Mouse (Mus musculus): ENCODE measurements around the gene Celf2. TPM values are rescaled to one million over a fixed set of nuclear protein-coding genes. Genes with fewer than 3 reads are reported as not detected.

Celf2 gene
- polyA plus RNA-seq, 1 experiment from 2014 or later = 13.9 TPM

DNA sequence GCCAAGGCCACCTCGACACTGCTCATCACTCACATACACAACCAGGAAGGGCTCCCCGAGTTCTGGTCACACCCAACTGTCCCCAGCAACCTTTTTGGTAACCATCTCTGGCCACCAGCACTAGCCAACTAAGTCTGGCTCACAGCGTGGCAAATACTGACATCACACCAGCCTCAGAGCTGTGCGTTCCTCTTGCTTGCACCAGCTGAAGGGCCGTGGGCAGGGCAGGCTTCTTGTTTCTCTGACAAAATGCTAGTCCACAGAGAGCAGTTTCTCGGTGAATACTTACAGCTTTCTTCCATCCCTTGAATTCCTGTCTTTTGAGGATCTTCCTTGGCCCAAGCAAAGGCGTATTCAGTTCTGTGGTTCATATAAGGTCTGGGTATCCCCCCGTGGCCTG is 565.7 kb downstream of the Celf2 start:
- Histone ChIP-seq H3K9me3 (replicated peaks; ENCODE audit: low read length) (no peaks in the 10 kb centered on the region), H3K4me3 (replicated peaks; ENCODE audit: low read depth, low read length) (no peak overlapping the region), H3K9ac (ENCODE audit: low read depth, low read length) (no peak overlapping the region), H3K27me3 (ENCODE audit: insufficient read depth, low read length) (no peaks in the 10 kb centered on the region), H3K27ac (no peak overlapping the region), H3K36me3 (ENCODE audit: insufficient read depth, low read length) (no peaks in the 10 kb centered on the region), H3K4me2 (ENCODE audit: low read length) (no peak overlapping the region), H3K4me1 (replicated peaks; ENCODE audit: insufficient read depth, low read length) (no peaks in the 10 kb centered on the region)
- 80% methylated on average over 8 of the region's 8 CpGs for WGBS
- DNase-seq (ENCODE audit: low spot score) (no peak), ATAC-seq (replicated peaks; ENCODE audit: low FRiP score, low read depth) (no peak)
- no peak for TF ChIP-seq CTCF (IDR thresholded peaks at IDR 0.05; ENCODE audit: low read depth)

- no peak for TF ChIP-seq CTCF (IDR thresholded peaks at IDR 0.05; ENCODE audit: low read depth)
- peak; percentile 10 for DNase-seq (ENCODE audit: low spot score)
Measured at GRCm38 (mm10) chr2:6942635-6943390, 566.5 kb downstream of the Celf2 start.

DNA sequence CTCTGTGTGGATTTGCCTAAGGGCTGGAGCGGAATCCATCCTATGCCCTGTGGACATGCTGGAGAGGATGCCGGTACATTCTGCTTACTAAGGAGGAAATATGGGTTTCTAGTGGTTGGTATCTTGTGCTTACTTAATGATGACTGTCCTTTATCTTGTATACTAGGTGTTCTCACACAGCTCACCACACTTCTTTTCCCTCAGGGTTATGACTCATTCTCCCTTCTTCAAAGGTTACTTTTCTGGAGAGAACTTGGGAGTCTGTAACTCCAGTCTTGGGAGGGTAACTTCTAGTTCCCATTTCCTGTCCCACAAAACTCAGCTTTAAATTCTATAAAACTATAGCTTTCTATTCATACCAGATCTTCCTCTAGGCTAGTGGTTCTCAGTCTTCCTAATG is 570.2 kb downstream of the Celf2 start:
- WGBS = 90% methylated on average over 2 of the region's 2 CpGs

More at GRCm38 (mm10) chr2:6942635-6943390, 566.5 kb downstream of the Celf2 start:
- ATAC-seq (replicated peaks; ENCODE audit: low FRiP score, low read depth) = 0 out of 2 replicates have a peak, but pooled peaks have one; percentile 17
- no peak overlapping the region for H3K4me2 ChIP-seq (ENCODE audit: low read length)
- H3K9me3 ChIP-seq (replicated peaks; ENCODE audit: low read length) = no peaks in the 10 kb centered on the region
- H3K27me3 ChIP-seq (ENCODE audit: insufficient read depth, low read length) = no peaks in the 10 kb centered on the region
- H3K27ac ChIP-seq = no peak overlapping the region
- no peaks in the 10 kb centered on the region for H3K36me3 ChIP-seq (ENCODE audit: insufficient read depth, low read length)
- H3K4me1 ChIP-seq (replicated peaks; ENCODE audit: insufficient read depth, low read length) = no peaks in the 10 kb centered on the region
- 43% methylated on average over 2 of the region's 2 CpGs for WGBS
- H3K4me3 ChIP-seq (replicated peaks; ENCODE audit: low read depth, low read length) = no peak overlapping the region
- H3K9ac ChIP-seq (ENCODE audit: low read depth, low read length) = no peak overlapping the region

DNA sequence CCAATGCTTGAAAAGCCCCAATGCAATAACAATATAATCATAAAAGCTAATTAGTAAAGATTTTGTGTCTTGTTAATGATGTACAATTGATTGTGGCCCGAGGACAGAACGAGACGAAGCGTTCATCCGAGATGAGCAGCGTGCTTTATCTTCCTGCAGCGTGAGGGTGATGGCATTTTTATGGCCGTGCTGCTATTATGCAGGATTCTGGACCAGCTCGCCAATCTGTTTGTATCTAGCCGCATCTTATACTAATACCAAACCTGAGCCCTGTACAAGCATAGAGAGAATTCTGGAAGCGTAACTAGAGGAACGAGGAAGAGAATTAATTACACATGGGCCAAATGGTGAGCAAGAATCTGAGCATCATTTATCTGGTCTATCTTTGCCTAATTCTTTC is 576.2 kb downstream of the Celf2 start:
- no peaks in the 10 kb centered on the region for H3K27me3 ChIP-seq (ENCODE audit: insufficient read depth, low read length)
- TF ChIP-seq CTCF (IDR thresholded peaks at IDR 0.05; ENCODE audit: low read depth) = no peak
- DNase-seq (ENCODE audit: low spot score) = no peak
- no peak overlapping the region for H3K27ac ChIP-seq
- H3K4me1 ChIP-seq (replicated peaks; ENCODE audit: insufficient read depth, low read length) = no peaks in the 10 kb centered on the region
- ATAC-seq (replicated peaks; ENCODE audit: low FRiP score, low read depth) = no peak
- no peak overlapping the region for H3K9ac ChIP-seq (ENCODE audit: low read depth, low read length)
- no peaks in the 10 kb centered on the region for H3K36me3 ChIP-seq (ENCODE audit: insufficient read depth, low read length)
- H3K4me2 ChIP-seq (ENCODE audit: low read length) = no peak overlapping the region
- no peaks in the 10 kb centered on the region for H3K9me3 ChIP-seq (replicated peaks; ENCODE audit: low read length)
- 45% methylated on average over 12 of the region's 12 CpGs for WGBS
- H3K4me3 ChIP-seq (replicated peaks; ENCODE audit: low read depth, low read length) = no peak overlapping the region

More for the DNA sequence above, 570.2 kb downstream of the Celf2 start:
- DNase-seq (ENCODE audit: low spot score) (no peak), ATAC-seq (replicated peaks; ENCODE audit: low FRiP score, low read depth) (no peak)
- Histone ChIP-seq H3K9ac (ENCODE audit: low read depth, low read length) (no peak overlapping the region), H3K4me3 (replicated peaks; ENCODE audit: low read depth, low read length) (no peak overlapping the region), H3K27me3 (ENCODE audit: insufficient read depth, low read length) (no peaks in the 10 kb centered on the region), H3K27ac (no peak overlapping the region), H3K9me3 (replicated peaks; ENCODE audit: low read length) (no peaks in the 10 kb centered on the region), H3K36me3 (ENCODE audit: insufficient read depth, low read length) (no peaks in the 10 kb centered on the region), H3K4me1 (replicated peaks; ENCODE audit: insufficient read depth, low read length) (no peaks in the 10 kb centered on the region), H3K4me2 (ENCODE audit: low read length) (no peak overlapping the region)
- TF ChIP-seq CTCF (IDR thresholded peaks at IDR 0.05; ENCODE audit: low read depth) = no peak

- TF ChIP-seq CTCF (IDR thresholded peaks at IDR 0.05; ENCODE audit: low read depth) = no peak
- ATAC-seq (replicated peaks; ENCODE audit: low FRiP score, low read depth) (no peak), DNase-seq (ENCODE audit: low spot score) (no peak)
- Histone ChIP-seq H3K27me3 (ENCODE audit: insufficient read depth, low read length) (no peaks in the 10 kb centered on the region), H3K4me1 (replicated peaks; ENCODE audit: insufficient read depth, low read length) (no peaks in the 10 kb centered on the region), H3K4me2 (ENCODE audit: low read length) (no peak overlapping the region), H3K9ac (ENCODE audit: low read depth, low read length) (no peak overlapping the region), H3K36me3 (ENCODE audit: insufficient read depth, low read length) (no peaks in the 10 kb centered on the region), H3K27ac (no peak overlapping the region), H3K4me3 (replicated peaks; ENCODE audit: low read depth, low read length) (no peak overlapping the region), H3K9me3 (replicated peaks; ENCODE audit: low read length) (no peaks in the 10 kb centered on the region)
- 79% methylated on average over 4 of the region's 4 CpGs for WGBS
Measured at GRCm38 (mm10) chr2:6927693-6928360, 581.5 kb downstream of the Celf2 start.

GRCm38 (mm10) chr2:6925505-6925904 is 583.9 kb downstream of the Celf2 start:
- TF ChIP-seq CTCF (IDR thresholded peaks at IDR 0.05; ENCODE audit: low read depth) = no peak
- H3K4me3 ChIP-seq (replicated peaks; ENCODE audit: low read depth, low read length) = no peak overlapping the region
- WGBS = 76% methylated on average over 5 of the region's 5 CpGs
- H3K27me3 ChIP-seq (ENCODE audit: insufficient read depth, low read length) = no peaks in the 10 kb centered on the region
- H3K27ac ChIP-seq = no peak overlapping the region
- no peak overlapping the region for H3K9ac ChIP-seq (ENCODE audit: low read depth, low read length)
- no peak for DNase-seq (ENCODE audit: low spot score)
- no peaks in the 10 kb centered on the region for H3K9me3 ChIP-seq (replicated peaks; ENCODE audit: low read length)
- H3K36me3 ChIP-seq (ENCODE audit: insufficient read depth, low read length) = no peaks in the 10 kb centered on the region
- no peaks in the 10 kb centered on the region for H3K4me1 ChIP-seq (replicated peaks; ENCODE audit: insufficient read depth, low read length)
- ATAC-seq (replicated peaks; ENCODE audit: low FRiP score, low read depth) = no peak
- H3K4me2 ChIP-seq (ENCODE audit: low read length) = no peak overlapping the region

Measured in kidney, postnatal 0 days (tissue).